ENCODE assay signal across 8 mouse cellular contexts in genomic region chr19:38836438-38837170, GRCm38 (mm10). TPM values are rescaled to one million over a fixed set of nuclear protein-coding genes. Genes with fewer than 3 reads are reported as not detected.
DNase-seq lines count a peak whose midpoint lies in the region; ATAC-seq lines count a peak whose summit lies in the region.

Gene Tbc1d12, plus strand, starts transcription at chr19:38836579.

- peak; percentile 80 for DNase-seq in T-cell, adult 2 months (ENCODE audit: low spot score)
- peak; percentile 91 to 95 for DNase-seq in cerebellum, postnatal 36 days
- peak; percentile 87 to 89 for DNase-seq in frontal cortex, postnatal 36 days (ENCODE audit: low spot score in 2 of 2)
- peak; percentile 90 to 91 for DNase-seq in left cerebral cortex, adult 18-20 months (ENCODE audit: low spot score in 2 of 2)
- peak; percentile 89 for DNase-seq in right cerebral cortex, adult 18-20 months
- peak; percentile 67 for DNase-seq in urinary bladder, postnatal 10 days (ENCODE audit: low spot score)

- peak within 1 kb of the TSS; percentile 85 for H3K27ac ChIP-seq in hindbrain, embryonic 16.5 days (ENCODE audit: low read depth, low read length)
- H3K27ac ChIP-seq in macrophage: no peak within 1 kb of the TSS

- H3K36me3 ChIP-seq in hindbrain, embryonic 16.5 days (ENCODE audit: control insufficient read depth, insufficient read depth, low read length): no peaks in the 10 kb centered on the region
- no peaks in the 10 kb centered on the region for H3K36me3 ChIP-seq in macrophage (ENCODE audit: inconsistent target)

- peak; percentile 97 for ATAC-seq in hindbrain, embryonic 16.5 days

- H3K4me3 ChIP-seq in hindbrain, embryonic 16.5 days (ENCODE audit: low read length): peak within 1 kb of the TSS; percentile 99
- peak within 1 kb of the TSS; percentile 37 for H3K4me3 ChIP-seq in macrophage (ENCODE audit: inconsistent target)

- H3K9me3 ChIP-seq in hindbrain, embryonic 16.5 days (ENCODE audit: control insufficient read depth, low read length): no peaks in the 10 kb centered on the region

- peaks cover 35% of the 10 kb centered on the region; the same call in 1 of the 2 replicates for H3K79me2 ChIP-seq in macrophage (ENCODE audit: inconsistent target)

- peaks cover 15% of the 10 kb centered on the region for H3K4me1 ChIP-seq in hindbrain, embryonic 16.5 days (ENCODE audit: control insufficient read depth, insufficient read depth, low read depth, low read length)

- no peaks in the 10 kb centered on the region for H3K27me3 ChIP-seq in hindbrain, embryonic 16.5 days (replicated peaks; ENCODE audit: control insufficient read depth, insufficient read depth, low read length)

- WGBS in hindbrain, embryonic 16.5 days: 0% methylated on average over 47 of the region's 101 CpGs
- under 1% methylated on average over 91 of the region's 101 CpGs for WGBS in macrophage (ENCODE audit: missing documents)

- peak within 1 kb of the TSS; percentile 64 for H3K4me2 ChIP-seq in hindbrain, embryonic 16.5 days (ENCODE audit: low read length)

- peak within 1 kb of the TSS; percentile 96 for H3K9ac ChIP-seq in hindbrain, embryonic 16.5 days (ENCODE audit: low read depth, low read length)

RNA-seq across cellular contexts. Expression of gene Tbc1d12, which starts in this region (rescaled TPM):
- polyA plus RNA-seq in hindbrain, embryonic 16.5 days (2015; fragmentation: Nextera tagmentation; extraction: Ambion mirVana): 5.6 and 5.8 TPM in 2 replicates
- 10 to 100 TPM; 12.9 to 13.1 TPM for total RNA-seq in left cerebral cortex, adult 18-20 months (2021)
- 10 to 100 TPM in 9 of 26 experiments, 1 to 10 TPM in 17; 1.9 to 17.9 (median 8.0) TPM for total RNA-seq in macrophage (2018; cell fraction: chromatin; rRNA removed)
- 1 to 10 TPM; 2.6 to 9.5 (median 4.9) TPM for total RNA-seq in macrophage (2018; cell fraction: cytosol; rRNA removed)
- 10 to 100 TPM in 8 of 26 experiments, 1 to 10 TPM in 18; 2.7 to 14.9 (median 7.3) TPM for total RNA-seq in macrophage (2018; cell fraction: nucleus; rRNA removed)
- polyA plus RNA-seq in macrophage (2018): 5.4 to 6.1 TPM (median 5.5 TPM) in 3 replicates
